Mouse (Mus musculus) cerebellum, adult 8-10 months (tissue): ENCODE results near the gene Ppfia2.

ENCODE experiments used
- DNase-seq: peaks from one replicate; pipeline ENCODE4 v3.0.0; 2022

The Ppfia2 gene

DNA sequence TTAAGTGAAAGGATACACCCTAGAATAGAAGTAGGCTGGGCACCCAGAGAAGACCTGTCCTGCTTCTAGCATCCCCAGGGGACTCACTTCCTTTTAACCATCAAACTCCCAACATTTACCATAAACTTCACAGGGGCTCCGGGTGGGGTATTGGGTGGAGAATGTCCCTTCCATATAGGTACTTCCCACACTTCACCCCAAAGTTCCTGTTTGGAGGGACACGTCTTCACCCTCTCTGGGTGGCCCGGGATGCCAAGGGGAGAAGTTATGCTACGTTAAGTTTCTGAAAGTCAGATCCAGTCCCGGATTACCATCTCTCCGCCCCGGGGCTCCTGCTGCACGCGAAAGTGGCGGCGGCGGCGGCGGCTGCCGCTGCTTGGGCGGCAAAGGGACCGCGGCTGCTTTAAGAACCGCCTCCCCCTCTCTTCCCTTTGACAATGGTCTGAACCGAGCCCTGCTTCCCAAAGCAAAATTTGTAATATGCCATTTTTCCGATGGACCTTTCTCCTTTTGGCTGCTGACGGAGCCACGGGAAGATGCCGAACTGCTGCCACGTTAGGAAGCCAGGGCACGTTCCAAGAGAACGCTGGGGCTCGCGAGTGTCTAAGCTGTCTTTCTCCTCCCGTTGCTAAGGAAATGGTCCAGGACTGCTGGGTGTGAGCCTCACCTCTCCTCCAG, at the start of gene Ppfia2:
Ppfia2 (plus strand) TSS at position 485 of the 678 bp plus-strand sequence.
- peak; percentile 80 for DNase-seq

- peak; percentile 82 for DNase-seq
Measured at GRCm38 (mm10) chr10:106468956-106469721, 1.0 kb upstream of the Ppfia2 start.

DNA sequence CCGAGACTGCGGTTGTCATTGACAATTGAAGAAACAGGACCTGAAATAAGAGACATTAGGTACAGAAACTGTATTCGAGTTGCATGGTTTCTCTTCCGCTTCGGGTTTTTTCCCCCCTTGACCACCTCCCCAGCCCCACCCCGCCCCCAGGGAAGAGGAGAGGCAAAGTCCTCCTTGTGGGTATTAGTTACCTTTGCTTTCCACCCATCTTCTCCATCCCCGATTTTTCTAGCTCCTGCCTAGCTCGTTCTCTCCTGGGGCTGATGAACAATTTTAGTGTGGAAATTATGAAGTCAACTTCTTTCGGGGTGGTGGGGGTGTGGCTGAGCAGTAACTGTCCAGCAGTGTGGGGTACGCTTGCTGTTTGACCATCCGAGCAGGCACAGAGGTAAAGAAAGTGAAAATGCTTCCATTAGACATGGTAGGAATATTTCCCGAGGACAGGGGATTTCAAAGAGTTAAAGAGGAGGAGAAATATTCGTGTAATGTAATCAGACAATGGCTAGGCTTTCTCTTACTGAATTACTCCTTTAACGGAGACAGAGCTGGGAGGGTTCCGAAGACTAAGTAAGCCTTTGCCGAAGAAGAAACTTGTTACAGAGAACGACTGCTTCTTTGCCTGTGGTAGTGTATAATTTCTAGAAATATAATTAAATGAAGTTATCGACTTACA, 530 bp downstream of the Ppfia2 start:
- DNase-seq, result peak; percentile 25

DNA sequence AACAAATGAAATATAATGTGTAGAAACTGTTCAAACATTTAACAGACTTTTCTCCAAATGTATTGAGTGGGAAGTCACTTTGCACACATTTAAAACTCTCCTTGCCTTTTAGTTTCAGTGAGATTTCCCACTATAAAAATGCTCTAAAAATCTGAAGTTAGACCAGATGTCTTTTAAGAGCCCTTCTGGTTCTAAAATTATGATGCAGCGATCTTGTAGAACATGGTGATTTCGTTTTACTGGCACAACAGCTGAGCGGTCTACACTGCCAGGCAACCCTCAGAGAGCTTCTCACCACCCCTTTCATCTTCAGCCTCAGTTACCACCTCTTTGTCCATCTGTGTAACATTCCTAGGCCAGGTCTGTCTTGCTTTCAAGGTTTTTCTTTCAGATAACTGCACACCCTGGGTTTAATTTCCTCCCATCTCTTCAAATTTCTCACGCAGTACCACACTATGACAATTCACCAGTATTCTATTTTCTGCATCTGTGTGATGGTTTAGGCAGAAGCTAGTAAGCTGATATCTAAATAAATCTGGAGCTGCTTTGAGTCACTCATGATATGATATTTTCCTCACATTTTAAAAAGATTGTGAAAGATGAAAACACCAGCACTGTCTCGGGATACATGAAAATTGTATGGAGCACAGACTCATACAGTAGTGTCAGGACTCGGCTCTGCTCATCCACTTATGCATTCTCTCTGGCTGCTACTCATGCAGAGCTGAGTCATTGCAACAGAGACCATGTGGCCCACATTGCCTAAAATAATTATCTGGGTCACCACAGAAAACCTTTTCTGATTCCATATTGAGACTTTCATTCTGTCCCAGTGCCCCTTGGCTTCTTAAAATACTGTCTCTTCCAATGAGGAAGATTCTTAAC, 39.4 kb downstream of the Ppfia2 start:
- DNase-seq, result peak; percentile 38

GRCm38 (mm10) chr10:106566036-106566435, 95.9 kb downstream of the Ppfia2 start:
- no peak for DNase-seq

DNA sequence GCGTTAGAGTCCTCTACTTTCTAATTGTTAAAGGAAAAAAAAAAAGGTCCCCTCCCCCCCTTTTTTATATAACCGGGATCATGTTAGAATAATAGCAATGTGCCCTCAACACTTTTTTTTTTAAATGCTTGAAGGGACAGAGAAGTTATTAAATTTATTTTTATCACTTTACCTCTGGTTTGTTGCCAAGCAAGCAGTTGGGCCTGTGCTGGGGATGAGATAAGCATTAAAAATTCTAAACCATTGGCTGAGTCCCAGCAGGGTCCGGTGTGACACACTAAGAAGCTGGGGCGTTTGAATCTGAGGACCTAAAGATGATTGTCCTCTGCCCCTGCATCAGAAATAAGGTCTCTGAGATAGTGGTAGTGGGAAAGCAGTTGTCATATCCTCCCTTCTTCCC, 114.9 kb downstream of the Ppfia2 start:
- peak; percentile 11 for DNase-seq

DNA sequence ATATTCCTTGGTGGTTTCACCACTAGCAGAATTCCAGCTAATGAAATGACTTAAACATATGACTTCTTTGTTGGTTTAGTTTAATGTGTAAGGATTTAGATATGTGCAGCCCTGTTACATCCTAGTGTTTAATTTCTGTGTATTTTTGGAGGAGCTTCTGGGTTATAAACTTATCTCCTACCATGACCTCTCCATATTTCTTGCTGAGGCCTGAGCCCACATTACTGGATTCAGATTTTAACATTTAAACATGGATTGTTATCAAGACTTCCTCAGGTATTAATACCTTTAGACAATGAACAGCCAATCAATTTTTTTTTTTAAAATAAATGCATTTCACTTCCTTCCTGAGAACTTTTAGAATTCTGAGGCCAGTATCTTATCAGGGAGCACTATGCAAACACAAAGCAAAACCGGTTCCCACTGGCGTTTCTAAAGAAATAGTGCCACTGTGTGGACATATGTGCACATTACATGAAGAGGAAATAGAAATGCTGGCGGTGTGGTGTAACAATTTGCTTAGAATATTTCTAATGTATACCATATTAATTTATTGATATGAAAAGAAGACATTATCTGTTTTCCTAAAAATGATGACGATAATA, 115.4 kb downstream of the Ppfia2 start:
- DNase-seq, result peak; percentile 59

DNA sequence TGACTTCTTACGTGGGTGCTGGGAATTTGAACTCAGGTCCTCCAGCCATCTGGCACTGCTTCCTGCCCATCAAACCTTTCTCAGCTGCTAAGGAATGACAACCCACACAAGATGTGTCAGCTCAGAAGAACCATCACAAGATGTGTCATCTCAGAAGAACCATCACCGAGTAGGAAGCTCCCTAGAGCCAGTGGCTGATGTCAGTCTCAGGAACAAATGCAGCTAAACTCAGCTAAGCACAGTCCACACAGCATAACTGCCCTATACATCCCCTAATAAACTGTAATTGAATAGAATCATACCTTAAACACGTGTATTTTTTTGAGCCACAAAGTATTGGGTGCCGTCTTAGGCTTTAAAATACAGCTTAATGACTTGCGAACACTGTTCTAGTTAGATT, 117.7 kb downstream of the Ppfia2 start:
- no peak for DNase-seq

GRCm38 (mm10) chr10:106590944-106591343, 120.8 kb downstream of the Ppfia2 start:
- DNase-seq, result no peak

DNA sequence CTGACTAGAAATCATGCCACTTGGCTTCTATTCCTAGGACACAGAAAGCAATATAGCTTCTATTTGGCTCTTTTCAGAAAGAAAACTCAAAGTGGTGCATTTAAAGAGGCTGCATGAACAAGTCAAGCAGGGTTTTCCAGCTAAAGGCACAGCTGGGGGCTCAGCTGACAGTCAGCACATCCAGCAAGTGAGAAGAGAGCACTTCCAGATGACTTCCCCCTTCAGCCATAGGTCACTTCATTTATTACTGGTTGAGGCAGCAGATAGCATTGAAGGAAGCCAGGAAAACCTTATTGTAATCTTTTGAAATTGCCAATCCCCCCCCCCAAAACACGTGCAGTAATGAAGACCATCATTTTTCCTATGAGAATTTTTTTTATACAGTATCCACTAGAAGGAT, 126.8 kb downstream of the Ppfia2 start:
- no peak for DNase-seq

DNA sequence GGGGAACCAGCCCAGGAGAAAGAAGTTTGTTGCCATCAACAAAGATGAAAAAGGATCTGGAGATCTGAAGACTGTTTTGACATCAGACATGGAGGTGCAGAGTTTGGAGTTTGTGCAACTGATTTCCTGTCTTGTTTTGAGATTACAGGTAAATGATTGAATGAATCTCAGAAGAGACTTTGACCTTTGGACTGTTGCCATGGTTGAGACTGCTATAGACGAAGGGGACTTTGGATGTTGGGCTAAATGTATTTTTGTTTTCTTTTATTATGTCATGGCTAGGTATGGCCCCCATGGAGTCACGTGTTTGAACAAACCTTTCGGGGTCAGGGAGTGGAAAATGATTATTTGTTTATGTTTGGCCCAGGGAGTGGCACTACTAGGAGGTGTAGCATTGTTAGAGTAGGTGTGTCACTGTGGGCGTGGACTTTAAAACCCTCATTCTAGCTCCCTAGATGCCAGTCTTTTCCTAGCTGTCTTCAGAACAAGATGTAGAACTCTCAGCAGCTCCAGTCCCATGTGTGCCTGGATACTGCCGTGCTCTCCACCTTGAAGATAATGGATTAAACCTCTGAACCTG, 133.3 kb downstream of the Ppfia2 start:
- no peak for DNase-seq

GRCm38 (mm10) chr10:106609177-106609981, 139.2 kb downstream of the Ppfia2 start:
- peak; percentile 20 for DNase-seq

GRCm38 (mm10) chr10:106610222-106610621, 140.1 kb downstream of the Ppfia2 start:
- DNase-seq, result no peak

DNA sequence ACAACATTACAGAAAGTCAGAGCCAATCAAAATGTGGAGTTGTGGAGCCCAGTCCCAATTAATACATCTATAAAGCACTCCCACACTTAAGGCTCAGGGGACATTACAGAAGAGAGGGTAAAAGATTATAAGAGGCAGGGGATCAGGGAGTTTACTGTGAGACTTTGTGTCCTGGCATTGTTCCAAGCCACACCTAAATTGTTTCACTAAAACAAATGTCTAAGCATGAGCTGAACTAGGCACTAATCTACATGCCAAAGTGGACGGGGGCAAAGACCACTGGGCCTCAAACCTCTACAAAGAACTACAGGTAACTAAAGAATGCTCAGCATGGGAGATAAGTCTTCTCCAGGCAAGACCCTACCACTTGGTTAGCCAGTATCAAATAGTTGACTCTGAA, 148.1 kb downstream of the Ppfia2 start:
- DNase-seq, result no peak

DNA sequence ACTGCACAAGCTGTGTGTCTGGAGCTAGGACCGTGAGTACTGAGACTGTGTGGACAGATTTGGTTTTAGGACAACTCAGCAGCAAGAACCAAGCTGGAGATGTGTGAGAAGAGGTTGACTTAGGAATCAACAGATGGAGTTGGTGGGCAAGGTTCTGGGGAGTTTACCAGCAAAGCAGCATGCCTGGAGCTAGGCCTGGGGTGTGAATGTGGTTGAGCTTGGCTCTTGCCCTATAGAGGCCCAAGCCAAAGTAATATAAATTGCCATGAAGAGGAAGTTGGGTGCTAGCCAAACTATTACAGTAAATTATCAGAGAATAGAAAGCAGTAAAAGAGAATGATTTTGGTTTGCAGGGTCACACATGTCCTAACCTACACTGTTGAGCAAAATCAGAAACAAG, 150.8 kb downstream of the Ppfia2 start:
- no peak for DNase-seq

DNA sequence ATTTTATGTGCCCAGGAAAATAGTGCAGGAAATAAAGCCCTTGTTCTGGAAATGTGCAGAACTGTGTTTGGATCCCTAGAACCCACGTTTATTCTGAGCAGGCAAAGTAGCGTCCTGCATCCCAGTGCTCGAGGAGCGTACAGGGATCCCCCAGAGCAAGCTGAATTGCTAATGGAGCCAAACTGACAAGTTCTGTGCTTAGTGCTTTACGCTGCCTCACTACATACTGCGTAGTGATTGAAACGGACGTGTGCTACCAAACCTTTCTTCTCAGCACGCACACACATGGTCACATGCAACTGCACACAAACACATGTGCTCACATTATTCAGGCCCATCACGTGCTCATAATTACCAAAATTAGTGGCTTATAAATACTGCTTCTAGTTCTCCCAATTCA, 153.2 kb downstream of the Ppfia2 start:
- no peak for DNase-seq

GRCm38 (mm10) chr10:106632171-106632935, 162.2 kb downstream of the Ppfia2 start:
- peak; percentile 62 for DNase-seq

DNA sequence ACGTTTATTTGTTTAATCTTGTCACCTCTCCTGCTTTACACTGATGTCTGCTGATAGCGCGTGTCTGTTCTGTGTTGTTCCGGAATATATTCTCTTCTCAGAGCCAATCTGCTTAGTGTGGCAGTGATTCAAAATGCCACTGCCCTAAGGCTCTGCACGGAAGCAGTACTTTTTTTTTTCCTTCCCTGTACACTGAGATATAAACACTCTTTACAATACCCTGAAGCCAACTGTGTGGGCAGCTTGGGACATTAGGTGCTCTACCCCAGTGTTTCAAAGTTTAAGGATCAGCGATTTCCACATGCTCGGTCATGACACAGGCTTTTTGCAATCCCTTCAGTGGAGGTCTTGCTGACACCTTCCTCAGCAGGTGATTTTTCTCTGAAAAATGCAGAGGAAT, 163.8 kb downstream of the Ppfia2 start:
- DNase-seq, result peak; percentile 46

GRCm38 (mm10) chr10:106652276-106652675, 182.1 kb downstream of the Ppfia2 start:
- no peak for DNase-seq

DNA sequence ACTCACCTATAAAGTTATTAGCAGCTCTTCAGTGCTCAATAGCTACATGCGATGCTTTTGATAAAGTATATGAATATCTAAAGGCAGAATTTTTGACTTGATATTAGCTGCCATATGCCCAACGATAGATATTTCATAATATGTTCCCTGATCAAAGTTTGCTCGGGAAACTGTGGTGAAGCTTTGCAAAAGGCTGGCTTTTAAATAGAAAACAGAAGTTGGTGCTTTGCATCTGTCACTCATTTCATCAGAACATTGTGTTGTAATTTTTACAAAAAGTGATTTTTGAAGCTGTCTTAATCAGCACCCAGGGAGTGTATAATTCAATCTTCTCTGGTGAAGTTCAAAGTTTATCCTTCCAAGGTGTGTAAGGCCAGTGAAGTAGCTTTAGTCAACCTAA, 195.1 kb downstream of the Ppfia2 start:
- no peak for DNase-seq
